Mouse (Mus musculus): ENCODE measurements around the gene Mlxipl.

DNA sequence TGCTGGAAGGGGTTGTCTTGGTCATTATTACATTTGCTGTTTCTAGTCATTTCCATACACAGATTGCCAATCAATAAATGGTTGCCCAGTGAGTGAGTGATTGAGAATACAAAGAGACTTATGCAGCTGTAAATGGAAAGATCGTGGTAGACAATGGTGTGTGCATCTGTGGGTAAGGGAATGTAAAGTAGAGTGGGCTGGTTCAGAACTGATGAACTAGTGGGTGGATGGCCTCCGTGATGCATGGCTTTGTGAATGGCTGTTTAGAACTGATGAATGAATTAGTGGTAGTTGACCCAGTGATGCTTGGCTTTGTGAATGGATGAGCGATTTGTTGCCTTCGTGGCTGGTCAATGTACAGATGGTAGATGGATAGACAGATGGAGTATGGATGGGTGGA, 40.1 kb downstream of the Mlxipl start:
- no peak for TF ChIP-seq CTCF (IDR thresholded peaks at IDR 0.05; ENCODE audit: insufficient read depth, low read length)
- TF ChIP-seq POLR2A (IDR thresholded peaks at IDR 0.05; ENCODE audit: borderline replicate concordance, extremely low read depth, low read depth, low read length) = no peak
